Mouse (Mus musculus): ENCODE data around the gene Faim. TPM values are rescaled to one million over a fixed set of nuclear protein-coding genes. Genes with fewer than 3 reads are reported as not detected.

The Faim gene
- 4.8 TPM for polyA plus RNA-seq (2015; fragmentation: Illumina TruSeq; extraction: RNeasy Lipid Tissue Mini Kit (QIAGEN cat#74804); ENCODE audit: insufficient read depth, low read depth, low replicate concordance)

GRCm38 (mm10) chr9:98985800-98986475 is at the start of gene Faim:
Gene Faim (plus strand): TSS chr9:98986373.

GRCm38 (mm10) chr9:98955103-98955715 is 31.0 kb upstream of the Faim start, which contains the start of gene Foxl2:
Gene Foxl2 (plus strand): TSS chr9:98955288.

DNA sequence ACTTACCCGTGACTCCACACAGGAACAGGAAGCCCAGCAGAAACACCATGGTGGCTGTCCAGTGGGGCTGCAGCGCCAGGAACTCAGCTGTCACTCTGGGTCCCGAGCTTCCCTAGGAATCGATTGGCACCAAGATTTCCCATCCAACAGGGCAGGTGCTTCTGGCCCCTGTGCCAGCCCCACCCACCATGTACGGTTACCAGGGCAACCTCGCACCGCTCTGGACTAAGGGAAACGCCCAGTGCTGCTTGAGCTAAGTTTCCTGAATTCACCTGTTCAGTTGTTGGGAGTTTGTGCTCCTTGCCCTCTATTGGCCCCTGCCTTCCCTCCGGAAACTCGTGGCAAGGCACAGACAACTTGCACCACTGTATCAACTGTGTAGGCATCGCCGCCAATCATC is 49.4 kb downstream of the Faim start, which contains the start of gene Gm1123:
Gene Gm1123 (minus strand): TSS at position 141 of the 400 bp plus-strand sequence.

Other genes starting within 250 kb of the Faim start
- gene Prr23a1, start 143.9 kb upstream of the Faim start, polyA plus RNA-seq (2015; fragmentation: Illumina TruSeq; extraction: RNeasy Lipid Tissue Mini Kit (QIAGEN cat#74804); ENCODE audit: insufficient read depth, low read depth, low replicate concordance): not detected
- gene Prr23a2, start 129.9 kb upstream of the Faim start, polyA plus RNA-seq (2015; fragmentation: Illumina TruSeq; extraction: RNeasy Lipid Tissue Mini Kit (QIAGEN cat#74804); ENCODE audit: insufficient read depth, low read depth, low replicate concordance): not detected
- gene Prr23a3, start 121.6 kb upstream of the Faim start, polyA plus RNA-seq (2015; fragmentation: Illumina TruSeq; extraction: RNeasy Lipid Tissue Mini Kit (QIAGEN cat#74804); ENCODE audit: insufficient read depth, low read depth, low replicate concordance): not detected
- gene 7420426K07Rik, start 83.3 kb upstream of the Faim start, polyA plus RNA-seq (2015; fragmentation: Illumina TruSeq; extraction: RNeasy Lipid Tissue Mini Kit (QIAGEN cat#74804); ENCODE audit: insufficient read depth, low read depth, low replicate concordance): not detected
- not detected for gene Foxl2, start 31.1 kb upstream of the Faim start, polyA plus RNA-seq (2015; fragmentation: Illumina TruSeq; extraction: RNeasy Lipid Tissue Mini Kit (QIAGEN cat#74804); ENCODE audit: insufficient read depth, low read depth, low replicate concordance)
- not detected for gene Gm1123, start 49.3 kb downstream of the Faim start, polyA plus RNA-seq (2015; fragmentation: Illumina TruSeq; extraction: RNeasy Lipid Tissue Mini Kit (QIAGEN cat#74804); ENCODE audit: insufficient read depth, low read depth, low replicate concordance)
- gene Pik3cb, start 154.2 kb downstream of the Faim start, polyA plus RNA-seq (2015; fragmentation: Illumina TruSeq; extraction: RNeasy Lipid Tissue Mini Kit (QIAGEN cat#74804); ENCODE audit: insufficient read depth, low read depth, low replicate concordance): 2.2 TPM

Data from pancreas, adult 10 weeks (tissue).